Mouse (Mus musculus) forebrain, embryonic 13.5 days (tissue): ENCODE results near the gene 1700016H13Rik. TPM values are rescaled to one million over a fixed set of nuclear protein-coding genes. Genes with fewer than 3 reads are reported as not detected.

Experiments used
- ATAC-seq: fragments of 200-750 bp; cut with Nextera tagmentation; 2 replicates; pipeline ENCODE4 v1.8.0; 2017
- H3K27ac ChIP-seq: fragments of 300-500 bp; sonication (generic); 2 replicates; pipeline ENCODE4 v1.5.1; 2015; ENCODE audit warnings: inconsistent platforms, mild to moderate bottlenecking, moderate library complexity
- H3K27me3 ChIP-seq: fragments of 300-500 bp; sonication (generic); 2 replicates; pipeline ENCODE4 v1.6.1; 2015; ENCODE audit warnings: mild to moderate bottlenecking, inconsistent platforms
- H3K36me3 ChIP-seq: fragments of 300-500 bp; sonication (generic); 2 replicates; pipeline ENCODE4 v1.6.1; 2015; ENCODE audit warnings: mild to moderate bottlenecking, inconsistent platforms; ENCODE audit not compliant: poor library complexity, severe bottlenecking
- H3K4me1 ChIP-seq: fragments of 300-500 bp; sonication (generic); 2 replicates; pipeline ENCODE4 v1.6.1; 2015; ENCODE audit warnings: inconsistent platforms
- H3K4me2 ChIP-seq: fragments of 300-500 bp; sonication (generic); 2 replicates; pipeline ENCODE4 v1.6.1; 2015; ENCODE audit warnings: inconsistent platforms, mild to moderate bottlenecking, moderate library complexity
- H3K4me3 ChIP-seq: fragments of 300-500 bp; sonication (generic); 2 replicates; pipeline ENCODE4 v1.5.1; 2015; ENCODE audit warnings: mild to moderate bottlenecking, inconsistent platforms
- H3K9ac ChIP-seq: fragments of 300-500 bp; sonication (generic); 2 replicates; pipeline ENCODE4 v1.6.1; 2015; ENCODE audit warnings: mild to moderate bottlenecking, inconsistent platforms
- H3K9me3 ChIP-seq: fragments of 300-500 bp; sonication (generic); replicated peaks from 2 replicates; pipeline ENCODE4 v1.6.1; 2016; ENCODE audit warnings: inconsistent platforms
- WGBS: fragments of 180-500 bp; shearing (Covaris S2); methylation state at CpG from one replicate; pipeline ENCODE4 v1.1.7; 2015; 5-methylcytosine and 5-hydroxymethylcytosine counted together
- polyA plus RNA-seq: library from polyadenylated mRNA; unstranded; fragments of >200 nt; fragmentation: Nextera tagmentation; extraction: Ambion mirVana; gene quantifications from 2 replicates; pipeline ENCODE4 v1.2.1, GENCODE M21; 2015

Gene 1700016H13Rik
- 0.27 and 0.37 TPM in 2 replicates for polyA plus RNA-seq

GRCm38 (mm10) chr5:103655346-103656118 is at the start of gene 1700016H13Rik:
Gene 1700016H13Rik, minus strand, starts transcription at chr5:103656010.
- no peaks in the 10 kb centered on the region for H3K9me3 ChIP-seq
- WGBS: 1% methylated on average over 42 of the region's 56 CpGs
- peaks cover 3% of the 10 kb centered on the region; the same call in 1 of the 2 replicates for H3K27me3 ChIP-seq
- peak; percentile 81 for ATAC-seq
- no peaks in the 10 kb centered on the region for H3K4me1 ChIP-seq
- H3K36me3 ChIP-seq: no peaks in the 10 kb centered on the region
- peak within 1 kb of the TSS; percentile 98 for H3K4me2 ChIP-seq
- H3K27ac ChIP-seq: no peak within 1 kb of the TSS
- peak within 1 kb of the TSS; percentile 78 for H3K9ac ChIP-seq
- peak within 1 kb of the TSS; percentile 59 for H3K4me3 ChIP-seq

- H3K4me3 ChIP-seq: no peak overlapping the region
- H3K9me3 ChIP-seq: no peaks in the 10 kb centered on the region
- H3K36me3 ChIP-seq: no peaks in the 10 kb centered on the region
- 90% methylated on average over 4 of the region's 4 CpGs for WGBS
- H3K4me2 ChIP-seq: no peak overlapping the region
- H3K9ac ChIP-seq: no peak overlapping the region
- H3K27me3 ChIP-seq: no peaks in the 10 kb centered on the region
- no peak overlapping the region for H3K27ac ChIP-seq
- H3K4me1 ChIP-seq: no peaks in the 10 kb centered on the region
- no peak for ATAC-seq
Observed at GRCm38 (mm10) chr5:103705331-103705730, 49.5 kb upstream of the 1700016H13Rik start.

- Histone ChIP-seq H3K9ac (no peak overlapping the region), H3K9me3 (no peaks in the 10 kb centered on the region), H3K27ac (no peak overlapping the region), H3K36me3 (no peaks in the 10 kb centered on the region), H3K4me2 (no peak overlapping the region), H3K4me1 (no peaks in the 10 kb centered on the region), H3K4me3 (no peak overlapping the region), H3K27me3 (0 out of 2 replicates have a peak, but pooled peaks cover 2% of the 10 kb centered on the region)
- 79% methylated on average over 6 of the region's 6 CpGs for WGBS
- no peak for ATAC-seq
Observed at GRCm38 (mm10) chr5:103702527-103702926, 46.7 kb upstream of the 1700016H13Rik start.

GRCm38 (mm10) chr5:103701466-103701865 is 45.7 kb upstream of the 1700016H13Rik start:
- Histone ChIP-seq H3K9me3 (no peaks in the 10 kb centered on the region), H3K4me3 (no peak overlapping the region), H3K27ac (no peak overlapping the region), H3K4me1 (no peaks in the 10 kb centered on the region), H3K4me2 (no peak overlapping the region), H3K9ac (no peak overlapping the region), H3K36me3 (no peaks in the 10 kb centered on the region), H3K27me3 (0 out of 2 replicates have a peak, but pooled peaks cover 2% of the 10 kb centered on the region)
- 68% methylated on average over 3 of the region's 3 CpGs for WGBS
- ATAC-seq: no peak

- Histone ChIP-seq H3K4me1 (no peaks in the 10 kb centered on the region), H3K9ac (no peak overlapping the region), H3K27ac (no peak overlapping the region), H3K4me3 (no peak overlapping the region), H3K4me2 (no peak overlapping the region), H3K36me3 (no peaks in the 10 kb centered on the region), H3K9me3 (no peaks in the 10 kb centered on the region), H3K27me3 (0 out of 2 replicates have a peak, but pooled peaks cover 2% of the 10 kb centered on the region)
- 70% methylated on average over 2 of the region's 2 CpGs for WGBS
- ATAC-seq: no peak
Observed at GRCm38 (mm10) chr5:103700661-103701060, 44.9 kb upstream of the 1700016H13Rik start.

GRCm38 (mm10) chr5:103699537-103699936 is 43.7 kb upstream of the 1700016H13Rik start:
- ATAC-seq: no peak
- H3K9ac ChIP-seq: no peak overlapping the region
- WGBS: 65% methylated on average over 4 of the region's 4 CpGs
- peaks cover 3% of the 10 kb centered on the region; the same call in 1 of the 2 replicates for H3K27me3 ChIP-seq
- no peaks in the 10 kb centered on the region for H3K36me3 ChIP-seq
- H3K4me3 ChIP-seq: no peak overlapping the region
- H3K9me3 ChIP-seq: no peaks in the 10 kb centered on the region
- no peak overlapping the region for H3K27ac ChIP-seq
- no peaks in the 10 kb centered on the region for H3K4me1 ChIP-seq
- no peak overlapping the region for H3K4me2 ChIP-seq

GRCm38 (mm10) chr5:103698577-103698976 is 42.8 kb upstream of the 1700016H13Rik start:
- no peak overlapping the region for H3K27ac ChIP-seq
- no peak for ATAC-seq
- H3K4me2 ChIP-seq: no peak overlapping the region
- H3K9me3 ChIP-seq: no peaks in the 10 kb centered on the region
- peaks cover 12% of the 10 kb centered on the region for H3K27me3 ChIP-seq
- no peaks in the 10 kb centered on the region for H3K36me3 ChIP-seq
- 81% methylated on average over 4 of the region's 4 CpGs for WGBS
- no peak overlapping the region for H3K4me3 ChIP-seq
- H3K4me1 ChIP-seq: peaks cover 1% of the 10 kb centered on the region; the same call in 1 of the 2 replicates
- H3K9ac ChIP-seq: no peak overlapping the region

GRCm38 (mm10) chr5:103697875-103698491 is 42.2 kb upstream of the 1700016H13Rik start:
- WGBS: 74% methylated on average over 5 of the region's 5 CpGs
- no peak overlapping the region for H3K27ac ChIP-seq
- H3K9ac ChIP-seq: no peak overlapping the region
- H3K4me1 ChIP-seq: peaks cover 7% of the 10 kb centered on the region
- peaks cover 18% of the 10 kb centered on the region for H3K27me3 ChIP-seq
- no peak overlapping the region for H3K4me3 ChIP-seq
- no peak for ATAC-seq
- H3K9me3 ChIP-seq: no peaks in the 10 kb centered on the region
- H3K4me2 ChIP-seq: no peak overlapping the region
- H3K36me3 ChIP-seq: no peaks in the 10 kb centered on the region

GRCm38 (mm10) chr5:103694094-103694493 is 38.3 kb upstream of the 1700016H13Rik start:
- Histone ChIP-seq H3K9ac (no peak overlapping the region), H3K4me2 (peak overlapping the region; percentile 99), H3K4me1 (peaks cover 18% of the 10 kb centered on the region), H3K27ac (no peak overlapping the region), H3K36me3 (no peaks in the 10 kb centered on the region), H3K4me3 (no peak overlapping the region), H3K27me3 (peaks cover 28% of the 10 kb centered on the region), H3K9me3 (no peaks in the 10 kb centered on the region)
- 54% methylated on average over 6 of the region's 6 CpGs for WGBS
- no peak for ATAC-seq

GRCm38 (mm10) chr5:103693041-103693641 is 37.3 kb upstream of the 1700016H13Rik start:
- Histone ChIP-seq H3K4me3 (peak overlapping the region; percentile 50), H3K27ac (no peak overlapping the region), H3K36me3 (no peaks in the 10 kb centered on the region), H3K27me3 (peaks cover 28% of the 10 kb centered on the region), H3K4me2 (peak overlapping the region; percentile 99), H3K4me1 (peaks cover 18% of the 10 kb centered on the region), H3K9me3 (no peaks in the 10 kb centered on the region), H3K9ac (peak overlapping the region; percentile 58; the same call in 1 of the 2 replicates)
- ATAC-seq: no peak
- WGBS: under 1% methylated on average over 28 of the region's 28 CpGs

- Histone ChIP-seq H3K4me2 (peak overlapping the region; percentile 99), H3K27ac (no peak overlapping the region), H3K27me3 (peaks cover 26% of the 10 kb centered on the region), H3K9ac (peak overlapping the region; percentile 58), H3K9me3 (no peaks in the 10 kb centered on the region), H3K4me3 (peak overlapping the region; percentile 50), H3K36me3 (no peaks in the 10 kb centered on the region), H3K4me1 (peaks cover 18% of the 10 kb centered on the region)
- WGBS: under 1% methylated on average over 34 of the region's 34 CpGs
- no peak for ATAC-seq
Observed at GRCm38 (mm10) chr5:103692531-103693040, 36.8 kb upstream of the 1700016H13Rik start.
